Mouse (Mus musculus): ENCODE results near the gene Fancd2. TPM values are rescaled to one million over a fixed set of nuclear protein-coding genes. Genes with fewer than 3 reads are reported as not detected.

The Fancd2 gene
- polyA plus RNA-seq, 1 experiment from 2014 or later, result 6.6 TPM

GRCm38 (mm10) chr6:113639201-113639600 lies 107.7 kb downstream of the Fancd2 start:
- H3K9me3 ChIP-seq (replicated peaks), result no peaks in the 10 kb centered on the region
- 0 out of 2 replicates have a peak, but pooled peaks cover 2% of the 10 kb centered on the region for H3K4me1 ChIP-seq
- no peak overlapping the region for H3K4me3 ChIP-seq (replicated peaks)
- 82% methylated on average over 4 of the region's 4 CpGs for WGBS
- H3K27me3 ChIP-seq, result no peaks in the 10 kb centered on the region
- H3K27ac ChIP-seq (replicated peaks), result no peak overlapping the region
- H3K4me2 ChIP-seq (replicated peaks), result no peak overlapping the region
- H3K9ac ChIP-seq, result no peak overlapping the region
- H3K36me3 ChIP-seq, result peaks cover under 1% of the 10 kb centered on the region; the same call in 1 of the 2 replicates
- ATAC-seq (ENCODE audit: insufficient number of reproducible peaks, low FRiP score, low TSS enrichment, low read depth), result no peak

GRCm38 (mm10) chr6:113642605-113643004 lies 111.1 kb downstream of the Fancd2 start:
- no peak overlapping the region for H3K4me2 ChIP-seq (replicated peaks)
- H3K4me3 ChIP-seq (replicated peaks), result no peak overlapping the region
- H3K27me3 ChIP-seq, result no peaks in the 10 kb centered on the region
- no peaks in the 10 kb centered on the region for H3K9me3 ChIP-seq (replicated peaks)
- H3K27ac ChIP-seq (replicated peaks), result no peak overlapping the region
- 0 out of 2 replicates have a peak, but pooled peaks cover 2% of the 10 kb centered on the region for H3K4me1 ChIP-seq
- no peak overlapping the region for H3K9ac ChIP-seq
- WGBS, result 81% methylated on average over 8 of the region's 8 CpGs
- no peak for ATAC-seq (ENCODE audit: insufficient number of reproducible peaks, low FRiP score, low TSS enrichment, low read depth)
- H3K36me3 ChIP-seq, result no peaks in the 10 kb centered on the region

GRCm38 (mm10) chr6:113643021-113643420 lies 111.5 kb downstream of the Fancd2 start:
- Histone ChIP-seq H3K36me3 (no peaks in the 10 kb centered on the region), H3K27me3 (no peaks in the 10 kb centered on the region)
- ATAC-seq (ENCODE audit: insufficient number of reproducible peaks, low FRiP score, low TSS enrichment, low read depth), result no peak

GRCm38 (mm10) chr6:113643967-113644366 lies 112.5 kb downstream of the Fancd2 start:
- Histone ChIP-seq H3K9me3 (replicated peaks) (no peaks in the 10 kb centered on the region), H3K27ac (replicated peaks) (no peak overlapping the region), H3K4me1 (no peaks in the 10 kb centered on the region), H3K27me3 (no peaks in the 10 kb centered on the region), H3K36me3 (no peaks in the 10 kb centered on the region), H3K4me3 (replicated peaks) (no peak overlapping the region), H3K9ac (no peak overlapping the region), H3K4me2 (replicated peaks) (no peak overlapping the region)
- no peak for ATAC-seq (ENCODE audit: insufficient number of reproducible peaks, low FRiP score, low TSS enrichment, low read depth)
- 94% methylated on average over 2 of the region's 2 CpGs for WGBS

More at GRCm38 (mm10) chr6:113643021-113643420, 111.5 kb downstream of the Fancd2 start:
- H3K9me3 ChIP-seq (replicated peaks), result no peaks in the 10 kb centered on the region
- 76% methylated on average over 4 of the region's 4 CpGs for WGBS
- H3K4me3 ChIP-seq (replicated peaks), result no peak overlapping the region
- H3K9ac ChIP-seq, result no peak overlapping the region
- 0 out of 2 replicates have a peak, but pooled peaks cover 2% of the 10 kb centered on the region for H3K4me1 ChIP-seq
- H3K27ac ChIP-seq (replicated peaks), result no peak overlapping the region
- no peak overlapping the region for H3K4me2 ChIP-seq (replicated peaks)

- Histone ChIP-seq H3K36me3 (no peaks in the 10 kb centered on the region), H3K4me1 (no peaks in the 10 kb centered on the region), H3K4me3 (replicated peaks) (no peak overlapping the region), H3K27me3 (no peaks in the 10 kb centered on the region), H3K4me2 (replicated peaks) (no peak overlapping the region), H3K9ac (no peak overlapping the region), H3K27ac (replicated peaks) (no peak overlapping the region), H3K9me3 (replicated peaks) (no peaks in the 10 kb centered on the region)
- 86% methylated on average over 8 of the region's 8 CpGs for WGBS
- no peak for ATAC-seq (ENCODE audit: insufficient number of reproducible peaks, low FRiP score, low TSS enrichment, low read depth)
Observed at GRCm38 (mm10) chr6:113644808-113645207, 113.3 kb downstream of the Fancd2 start.

Small RNAs within 50 kb of the gene (microRNA-seq; reads per million reads assigned to microRNA genes)
- gene Gm23365 (ENCODE audit: borderline number of aligned reads), result not detected

Other genes with a start within 250 kb of the Fancd2 start
- gene Cpne9, start 249.4 kb upstream of the Fancd2 start, polyA plus RNA-seq (2015; fragmentation: Nextera tagmentation; extraction: Ambion mirVana), result 0.21 and 1.1 TPM in 2 replicates
- 18.0 and 22.9 TPM in 2 replicates for gene Brpf1, start 224.5 kb upstream of the Fancd2 start, polyA plus RNA-seq (2015; fragmentation: Nextera tagmentation; extraction: Ambion mirVana)
- 12.5 and 13.6 TPM in 2 replicates for gene Ogg1, start 204.7 kb upstream of the Fancd2 start, polyA plus RNA-seq (2015; fragmentation: Nextera tagmentation; extraction: Ambion mirVana)
- gene Camk1, start 187.7 kb upstream of the Fancd2 start, polyA plus RNA-seq (2015; fragmentation: Nextera tagmentation; extraction: Ambion mirVana), result 100 and 101 TPM in 2 replicates
- gene Tada3, start 153.8 kb upstream of the Fancd2 start, polyA plus RNA-seq (2015; fragmentation: Nextera tagmentation; extraction: Ambion mirVana), result 51.0 and 54.2 TPM in 2 replicates
- 381 and 384 TPM in 2 replicates for gene Arpc4, start 153.6 kb upstream of the Fancd2 start, polyA plus RNA-seq (2015; fragmentation: Nextera tagmentation; extraction: Ambion mirVana)
- 7.7 and 10.7 TPM in 2 replicates for gene Ttll3, start 142.4 kb upstream of the Fancd2 start, polyA plus RNA-seq (2015; fragmentation: Nextera tagmentation; extraction: Ambion mirVana)
- gene Rpusd3, start 112.3 kb upstream of the Fancd2 start, polyA plus RNA-seq (2015; fragmentation: Nextera tagmentation; extraction: Ambion mirVana), result 16.7 and 19.7 TPM in 2 replicates
- gene Cidec, start 95.9 kb upstream of the Fancd2 start, polyA plus RNA-seq (2015; fragmentation: Nextera tagmentation; extraction: Ambion mirVana), result not detected in 2 replicates
- gene Jagn1, start 89.1 kb upstream of the Fancd2 start, polyA plus RNA-seq (2015; fragmentation: Nextera tagmentation; extraction: Ambion mirVana), result 81.4 and 84.8 TPM in 2 replicates
- gene Il17re, start 73.2 kb upstream of the Fancd2 start, polyA plus RNA-seq (2015; fragmentation: Nextera tagmentation; extraction: Ambion mirVana), result 11.7 and 12.2 TPM in 2 replicates
- 34.3 and 37.5 TPM in 2 replicates for gene Il17rc, start 60.3 kb upstream of the Fancd2 start, polyA plus RNA-seq (2015; fragmentation: Nextera tagmentation; extraction: Ambion mirVana)
- 21.5 and 22.5 TPM in 2 replicates for gene Creld1, start 48.4 kb upstream of the Fancd2 start, polyA plus RNA-seq (2015; fragmentation: Nextera tagmentation; extraction: Ambion mirVana)
- 1.6 and 2.0 TPM in 2 replicates for gene Prrt3, start 29.8 kb upstream of the Fancd2 start, polyA plus RNA-seq (2015; fragmentation: Nextera tagmentation; extraction: Ambion mirVana)
- 101 and 103 TPM in 2 replicates for gene Emc3, start within 50 bp of the Fancd2 start, polyA plus RNA-seq (2015; fragmentation: Nextera tagmentation; extraction: Ambion mirVana)
- gene Fancd2os, start 69.0 kb downstream of the Fancd2 start, polyA plus RNA-seq (2015; fragmentation: Nextera tagmentation; extraction: Ambion mirVana), result 0.16 TPM in 1 of 2 replicates, not detected in the other
- 221 and 230 TPM in 2 replicates for gene Brk1, start 73.1 kb downstream of the Fancd2 start, polyA plus RNA-seq (2015; fragmentation: Nextera tagmentation; extraction: Ambion mirVana)
- 43.4 and 47.8 TPM in 2 replicates for gene Vhl, start 92.3 kb downstream of the Fancd2 start, polyA plus RNA-seq (2015; fragmentation: Nextera tagmentation; extraction: Ambion mirVana)
- gene Irak2, start 106.8 kb downstream of the Fancd2 start, polyA plus RNA-seq (2015; fragmentation: Nextera tagmentation; extraction: Ambion mirVana), result 4.0 and 5.8 TPM in 2 replicates
- gene Tatdn2, start 165.4 kb downstream of the Fancd2 start, polyA plus RNA-seq (2015; fragmentation: Nextera tagmentation; extraction: Ambion mirVana), result 0.95 and 1.1 TPM in 2 replicates
- 0.24 TPM in 1 of 2 replicates, not detected in the other for gene Ghrl, start 188.2 kb downstream of the Fancd2 start, polyA plus RNA-seq (2015; fragmentation: Nextera tagmentation; extraction: Ambion mirVana)
- gene Sec13, start 209.1 kb downstream of the Fancd2 start, polyA plus RNA-seq (2015; fragmentation: Nextera tagmentation; extraction: Ambion mirVana), result 283 and 297 TPM in 2 replicates